Mouse (Mus musculus) G1E (cell line): ENCODE data around the gene Ap2b1. TPM values are rescaled to one million over a fixed set of nuclear protein-coding genes. Genes with fewer than 3 reads are reported as not detected.

Source experiments
- ATAC-seq: 2 replicates; pipeline ENCODE4 v1.8.0; 2016; ENCODE audit warnings: mild to moderate bottlenecking; ENCODE audit not compliant: insufficient number of reproducible peaks, poor library complexity, low FRiP score, severe bottlenecking; ENCODE audit errors: extremely low read depth
- DNase-seq: peaks from one replicate; pipeline ENCODE4 v3.0.0; 2012; ENCODE audit warnings: low spot score
- H3K27me3 ChIP-seq: 2 replicates; pipeline ENCODE4 v1.6.1; 2012; ENCODE audit warnings: mild to moderate bottlenecking, low read length, inconsistent platforms; ENCODE audit not compliant: insufficient read depth
- H3K36me3 ChIP-seq: replicated peaks from 2 replicates; pipeline ENCODE3; 2012; ENCODE audit warnings: mild to moderate bottlenecking, inconsistent platforms
- H3K4me1 ChIP-seq: 2 replicates; pipeline ENCODE4 v1.6.1; 2012; ENCODE audit warnings: low read depth, low read length, inconsistent platforms, mixed read lengths; ENCODE audit not compliant: insufficient read depth
- H3K4me3 ChIP-seq: 2 replicates; pipeline ENCODE4 v1.5.1; 2012; ENCODE audit warnings: low read depth, mild to moderate bottlenecking, inconsistent platforms, low read length, moderate library complexity, mixed read lengths
- H3K9me3 ChIP-seq: replicated peaks from 2 replicates; pipeline ENCODE4 v1.6.1; 2012; ENCODE audit warnings: inconsistent platforms
- CTCF ChIP-seq: IDR thresholded peaks from 2 replicates; pipeline ENCODE4 v1.5.1; 2012; ENCODE audit warnings: low read depth, low read length, inconsistent platforms, mixed read lengths
- GATA1 ChIP-seq: IDR thresholded peaks from 2 replicates; pipeline ENCODE4 v1.6.1; 2012; ENCODE audit warnings: borderline replicate concordance, low read length, inconsistent platforms, mixed read lengths
- GATA2 ChIP-seq: IDR thresholded peaks from 2 replicates; pipeline ENCODE4 v1.6.1; 2012; ENCODE audit warnings: low read depth, low read length, inconsistent platforms, borderline replicate concordance
- POLR2AphosphoS5 ChIP-seq: IDR thresholded peaks from 2 replicates; pipeline ENCODE4 v1.6.1; 2012; ENCODE audit warnings: low read depth, low read length, inconsistent platforms; ENCODE audit not compliant: insufficient replicate concordance
- TAL1 ChIP-seq: conservative IDR thresholded peaks from 2 replicates; pipeline ENCODE4 v1.6.1; 2012; ENCODE audit warnings: low read depth, low read length, inconsistent platforms, mixed read lengths
- polyA plus RNA-seq: library from polyadenylated mRNA; stranded (reverse); fragments of >175 nt; gene quantifications from 2 replicates; pipeline ENCODE4 v1.2.3, GENCODE M21; 2012
- total RNA-seq, 2 experiments: library from RNA; stranded (forward) in 1 of 2; stranded (reverse) in 1 of 2; fragments of 200-1000 nt in 1 of 2; fragments of >200 nt in 1 of 2; fragmentation: Nextera tagmentation in 1 of 2; gene quantifications; 2 replicates each; pipeline ENCODE4 v1.2.3; 2014 to 2017

Gene Ap2b1
- total and polyA plus RNA-seq, 3 experiments: 17.8 to 113 (median 76.5) TPM

DNA sequence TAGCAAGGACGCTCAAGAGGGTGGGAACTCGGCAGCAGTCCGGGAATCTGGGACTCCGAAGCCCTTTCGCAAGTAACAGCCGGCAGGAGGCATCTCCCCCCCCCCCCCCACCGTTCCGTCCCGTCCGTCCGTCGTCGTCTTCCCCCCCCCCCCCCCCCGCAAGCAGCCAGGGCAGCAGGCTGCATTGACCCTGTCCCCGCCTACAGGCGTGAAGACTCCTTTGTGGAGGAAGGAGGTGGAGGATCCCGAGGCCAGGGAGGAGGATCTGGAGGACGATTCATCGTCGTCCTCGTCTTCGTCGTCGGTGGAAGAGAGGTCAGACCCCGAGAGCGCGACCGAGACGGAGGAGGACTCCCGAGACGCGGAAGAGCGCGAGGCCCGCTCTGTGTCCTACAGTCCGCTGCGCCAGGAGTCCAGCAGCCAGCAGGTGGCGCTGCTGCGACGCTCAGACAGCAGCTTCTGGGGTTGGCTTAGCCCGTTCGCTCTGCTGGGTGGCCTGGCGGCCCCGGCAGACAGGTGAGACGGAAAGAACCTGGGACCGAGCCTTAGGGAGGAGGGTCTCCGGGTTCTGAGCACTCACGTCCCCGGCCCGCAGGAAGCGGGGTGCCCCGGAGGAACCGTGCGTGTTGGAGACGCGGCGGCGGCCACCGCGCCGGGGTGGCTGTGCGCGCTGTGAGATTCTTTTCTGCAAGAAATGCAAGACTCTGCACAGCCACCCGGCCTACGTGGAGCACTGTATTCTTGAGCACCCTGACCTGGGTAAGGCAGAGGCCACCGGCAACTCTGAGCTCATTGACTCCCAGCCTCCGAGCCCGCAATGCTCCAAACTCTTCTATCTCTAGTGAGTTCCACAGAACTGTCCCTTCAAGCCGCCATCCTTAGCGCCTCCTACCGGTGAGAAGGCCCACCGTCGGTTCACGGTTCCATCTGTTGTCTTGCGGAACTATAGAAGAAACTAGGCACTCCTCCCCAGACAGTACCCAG lies 141.5 kb downstream of the Ap2b1 start:
- ATAC-seq: peak; percentile 69
- H3K9me3 ChIP-seq: no peaks in the 10 kb centered on the region
- TF ChIP-seq CTCF (peak; percentile 93), GATA1 (no peak), POLR2AphosphoS5 (no peak), GATA2 (no peak), TAL1 (no peak)
- peaks cover 36% of the 10 kb centered on the region for H3K27me3 ChIP-seq
- DNase-seq: peak; percentile 89
- H3K36me3 ChIP-seq: no peaks in the 10 kb centered on the region
- peaks cover 15% of the 10 kb centered on the region for H3K4me1 ChIP-seq
- peak overlapping the region; percentile 76 for H3K4me3 ChIP-seq

- DNase-seq (no peak), ATAC-seq (no peak)
- Histone ChIP-seq H3K4me3 (no peak overlapping the region; the same call in 1 of the 2 replicates), H3K9me3 (no peaks in the 10 kb centered on the region), H3K4me1 (peaks cover 15% of the 10 kb centered on the region), H3K36me3 (no peaks in the 10 kb centered on the region), H3K27me3 (peaks cover 36% of the 10 kb centered on the region)
- no peak for TF ChIP-seq POLR2AphosphoS5
- no peak for TF ChIP-seq GATA2
- TF ChIP-seq TAL1: no peak
- TF ChIP-seq GATA1: no peak
- no peak for TF ChIP-seq CTCF
Observed at GRCm38 (mm10) chr11:83441235-83441634, 142.4 kb downstream of the Ap2b1 start.

- Histone ChIP-seq H3K4me1 (peaks cover 15% of the 10 kb centered on the region), H3K36me3 (no peaks in the 10 kb centered on the region), H3K4me3 (no peak overlapping the region), H3K9me3 (no peaks in the 10 kb centered on the region), H3K27me3 (peaks cover 48% of the 10 kb centered on the region)
- ATAC-seq: no peak
- peak; percentile 46 for TF ChIP-seq CTCF
- no peak for TF ChIP-seq TAL1
- DNase-seq: peak; percentile 55
Observed at GRCm38 (mm10) chr11:83442596-83443267, 143.9 kb downstream of the Ap2b1 start.

GRCm38 (mm10) chr11:83443824-83444223 lies 145.0 kb downstream of the Ap2b1 start:
- no peak for TF ChIP-seq TAL1
- TF ChIP-seq POLR2AphosphoS5: no peak
- no peak for TF ChIP-seq GATA1
- TF ChIP-seq GATA2: no peak
- no peak for TF ChIP-seq CTCF
- H3K4me1 ChIP-seq: peaks cover 15% of the 10 kb centered on the region
- no peak for DNase-seq
- no peaks in the 10 kb centered on the region for H3K9me3 ChIP-seq
- no peak overlapping the region for H3K4me3 ChIP-seq
- H3K27me3 ChIP-seq: peaks cover 52% of the 10 kb centered on the region
- no peaks in the 10 kb centered on the region for H3K36me3 ChIP-seq
- ATAC-seq: no peak

GRCm38 (mm10) chr11:83445001-83445400 lies 146.2 kb downstream of the Ap2b1 start:
- H3K36me3 ChIP-seq: no peaks in the 10 kb centered on the region
- H3K9me3 ChIP-seq: no peaks in the 10 kb centered on the region
- no peak overlapping the region for H3K4me3 ChIP-seq
- TF ChIP-seq TAL1 (no peak), POLR2AphosphoS5 (no peak), CTCF (no peak), GATA2 (no peak), GATA1 (no peak)
- peaks cover 56% of the 10 kb centered on the region for H3K27me3 ChIP-seq
- DNase-seq (no peak), ATAC-seq (no peak)
- H3K4me1 ChIP-seq: peaks cover 15% of the 10 kb centered on the region

- Histone ChIP-seq H3K9me3 (no peaks in the 10 kb centered on the region), H3K4me3 (no peak overlapping the region), H3K4me1 (no peaks in the 10 kb centered on the region), H3K27me3 (peaks cover 48% of the 10 kb centered on the region), H3K36me3 (no peaks in the 10 kb centered on the region)
- TF ChIP-seq GATA2 (no peak), GATA1 (no peak), POLR2AphosphoS5 (no peak), TAL1 (no peak), CTCF (no peak)
- DNase-seq (no peak), ATAC-seq (no peak)
Observed at GRCm38 (mm10) chr11:83447612-83448011, 148.8 kb downstream of the Ap2b1 start.
